Mouse (Mus musculus) megakaryocyte, embryonic 14.5 days (primary cell): ENCODE measurements around the gene Cdk18.

ENCODE experiments used
- FLI1 ChIP-seq: IDR thresholded peaks from 2 replicates; pipeline ENCODE4 v1.6.1; 2012; ENCODE audit warnings: low read length, inconsistent platforms, mixed read lengths
- GATA1 ChIP-seq: IDR thresholded peaks from 3 replicates; pipeline ENCODE4 v1.6.1; 2012; ENCODE audit warnings: mixed read lengths, low read length, inconsistent platforms, borderline replicate concordance

GRCm38 (mm10) chr1:132069436-132069835 is 70.0 kb downstream of the Cdk18 start:
- TF ChIP-seq FLI1 (no peak), GATA1 (no peak)
